Mouse (Mus musculus) myocyte (in vitro differentiated cells): Measurements from ENCODE around the gene Islr. TPM values are rescaled to one million over a fixed set of nuclear protein-coding genes. Genes with fewer than 3 reads are reported as not detected.

Source experiments
- H3K27me3 ChIP-seq: one replicate; pipeline ENCODE4 v1.6.1; 2011; ENCODE audit not compliant: control insufficient read depth, insufficient read depth, insufficient read length
- H3K36me3 ChIP-seq: one replicate; pipeline ENCODE4 v1.6.1; 2011; ENCODE audit not compliant: control insufficient read depth, insufficient read depth
- H3K4me2 ChIP-seq: one replicate; pipeline ENCODE4 v1.6.1; 2011; ENCODE audit warnings: low read depth, control low read depth
- H3K4me3 ChIP-seq: one replicate; pipeline ENCODE4 v1.5.1; 2011; ENCODE audit warnings: mild to moderate bottlenecking, control low read depth, moderate library complexity
- H3K79me2 ChIP-seq: one replicate; pipeline ENCODE4 v1.6.1; 2011; ENCODE audit not compliant: control insufficient read depth, insufficient read depth
- H3ac ChIP-seq: one replicate; pipeline ENCODE4 v1.6.1; 2011; ENCODE audit not compliant: control insufficient read depth, insufficient read length
- CEBPB ChIP-seq: IDR thresholded peaks from 2 replicates; pipeline ENCODE4 v1.6.1; 2011; ENCODE audit warnings: mild to moderate bottlenecking, moderate library complexity; ENCODE audit not compliant: poor library complexity, insufficient read depth, severe bottlenecking
- E2F4 ChIP-seq: IDR thresholded peaks from one replicate; pipeline ENCODE4 v1.6.1; 2011; ENCODE audit warnings: mild to moderate bottlenecking, control low read depth, moderate library complexity; ENCODE audit not compliant: insufficient read depth
- MAX ChIP-seq: IDR thresholded peaks from one replicate; pipeline ENCODE4 v1.6.1; 2011; ENCODE audit warnings: low read depth, mild to moderate bottlenecking, control low read depth
- MYOD1 ChIP-seq, 3 experiments: IDR thresholded peaks; one replicate each; pipeline ENCODE4 v1.6.1; 2011; ENCODE audit warnings: control low read depth in 2 of 3, low read depth in 2 of 3, mild to moderate bottlenecking in 2 of 3, moderate library complexity in 1 of 3; ENCODE audit not compliant: insufficient read length in 2 of 3, control insufficient read depth in 1 of 3
- MYOG ChIP-seq, 3 experiments: IDR thresholded peaks; one replicate each; pipeline ENCODE4 v1.6.1; 2011; ENCODE audit warnings: control low read depth in 2 of 3, low read depth in 2 of 3, mild to moderate bottlenecking in 2 of 3; ENCODE audit not compliant: insufficient read length in 2 of 3, control insufficient read depth in 1 of 3, insufficient read depth in 1 of 3
- POLR2A ChIP-seq: IDR thresholded peaks from one replicate; pipeline ENCODE4 v1.6.1; 2011; ENCODE audit warnings: low read depth, mild to moderate bottlenecking, control low read depth, moderate library complexity; ENCODE audit not compliant: insufficient read length
- POLR2AphosphoS2 ChIP-seq: IDR thresholded peaks from one replicate; pipeline ENCODE4 v1.6.1; 2011; ENCODE audit warnings: low read depth, control low read depth; ENCODE audit not compliant: insufficient read length
- REST ChIP-seq: IDR thresholded peaks from one replicate; pipeline ENCODE4 v1.6.1; 2011; ENCODE audit warnings: mild to moderate bottlenecking, control low read depth, moderate library complexity; ENCODE audit not compliant: insufficient read depth, insufficient read length
- SRF ChIP-seq: IDR thresholded peaks from one replicate; pipeline ENCODE4 v1.6.1; 2011; ENCODE audit warnings: low read depth; ENCODE audit not compliant: control insufficient read depth, insufficient read length
- TCF12 ChIP-seq: IDR thresholded peaks from one replicate; pipeline ENCODE4 v1.6.1; 2011; ENCODE audit warnings: mild to moderate bottlenecking, control low read depth; ENCODE audit not compliant: poor library complexity, insufficient read depth, severe bottlenecking
- TCF3 ChIP-seq: IDR thresholded peaks from one replicate; pipeline ENCODE4 v1.6.1; 2011; ENCODE audit warnings: low read depth, control low read depth; ENCODE audit not compliant: insufficient read length
- USF1 ChIP-seq: IDR thresholded peaks from one replicate; pipeline ENCODE4 v1.6.1; 2011; ENCODE audit warnings: low read depth, mild to moderate bottlenecking, control low read depth, moderate library complexity
- polyA plus RNA-seq: library from polyadenylated mRNA; unstranded; fragments of >200 nt; fragmentation: generic; extraction: Trizol; gene quantifications from one replicate; pipeline ENCODE4 v1.2.1, GENCODE M21; 2012; ENCODE audit warnings: missing spikeins

The Islr gene
- polyA plus RNA-seq, 1 experiment = 30.3 TPM

DNA sequence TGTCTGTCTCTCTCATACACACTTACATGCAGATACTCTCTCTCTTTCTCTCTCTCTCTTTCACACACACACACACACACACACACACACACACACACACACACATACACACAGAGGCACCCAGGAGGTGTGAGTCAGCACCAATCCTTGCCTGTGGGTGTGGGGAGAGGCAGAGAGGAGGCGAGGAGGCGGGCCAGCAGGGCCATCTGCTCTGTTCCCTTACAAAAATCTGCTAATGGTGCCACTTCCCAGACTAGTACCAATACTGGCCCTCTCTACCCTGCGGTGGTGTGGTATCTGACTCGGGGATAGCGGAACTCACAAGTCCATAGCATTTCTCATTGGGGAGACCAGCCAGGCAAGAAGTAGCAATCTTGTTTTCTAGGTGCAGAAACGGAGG is 92.7 kb downstream of the Islr start:
- Histone ChIP-seq H3K36me3 (no peaks in the 10 kb centered on the region), H3K27me3 (no peaks in the 10 kb centered on the region), H3K4me3 (no peak overlapping the region), H3K4me2 (peak overlapping the region; percentile 4), H3ac (no peak overlapping the region), H3K79me2 (no peaks in the 10 kb centered on the region)
- TF ChIP-seq CEBPB = no peak
- TF ChIP-seq E2F4 = no peak
- TF ChIP-seq MYOD1 (IDR thresholded peaks at IDR 0.05; ENCODE audit: control insufficient read depth in 1 of 3, insufficient read length in 2 of 3, low read depth in 2 of 3) = peak in 1 of 3 experiments; percentile 45
- no peak for TF ChIP-seq TCF3

DNA sequence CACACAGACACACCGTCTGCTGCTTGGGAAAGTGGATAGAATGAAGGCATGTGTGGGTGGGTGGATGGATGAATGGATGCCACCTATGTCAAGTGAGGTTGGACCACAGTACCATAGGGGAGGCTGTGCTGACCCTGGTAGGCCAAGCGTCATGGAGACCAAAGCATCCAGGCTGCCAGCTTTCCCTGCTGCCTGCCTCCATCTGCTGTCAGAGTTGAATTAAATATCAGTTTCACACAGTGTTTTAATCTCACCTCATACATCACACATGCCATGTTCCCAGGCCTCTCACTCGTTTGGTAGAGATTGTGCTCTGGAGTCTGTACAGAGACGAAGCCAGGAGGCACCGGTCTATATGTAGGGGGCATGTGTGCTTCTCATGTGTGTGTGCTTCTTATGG is 93.3 kb downstream of the Islr start:
- Histone ChIP-seq H3K27me3 (no peaks in the 10 kb centered on the region), H3K36me3 (no peaks in the 10 kb centered on the region), H3ac (no peak overlapping the region), H3K4me3 (no peak overlapping the region), H3K4me2 (peak overlapping the region; percentile 4), H3K79me2 (no peaks in the 10 kb centered on the region)
- TF ChIP-seq CEBPB = no peak
- no peak for TF ChIP-seq TCF3
- TF ChIP-seq MYOD1 (IDR thresholded peaks at IDR 0.05; ENCODE audit: control insufficient read depth in 1 of 3, insufficient read length in 2 of 3, low read depth in 2 of 3) = no peak
- no peak for TF ChIP-seq MAX
- no peak for TF ChIP-seq USF1
- no peak for TF ChIP-seq TCF12
- TF ChIP-seq E2F4 = no peak
- TF ChIP-seq POLR2A = no peak
- no peak for TF ChIP-seq SRF
- TF ChIP-seq POLR2AphosphoS2 = no peak
- TF ChIP-seq REST = no peak
- TF ChIP-seq MYOG (IDR thresholded peaks at IDR 0.05; ENCODE audit: control insufficient read depth in 1 of 3, insufficient read depth in 1 of 3, insufficient read length in 2 of 3, low read depth in 2 of 3) = no peak

DNA sequence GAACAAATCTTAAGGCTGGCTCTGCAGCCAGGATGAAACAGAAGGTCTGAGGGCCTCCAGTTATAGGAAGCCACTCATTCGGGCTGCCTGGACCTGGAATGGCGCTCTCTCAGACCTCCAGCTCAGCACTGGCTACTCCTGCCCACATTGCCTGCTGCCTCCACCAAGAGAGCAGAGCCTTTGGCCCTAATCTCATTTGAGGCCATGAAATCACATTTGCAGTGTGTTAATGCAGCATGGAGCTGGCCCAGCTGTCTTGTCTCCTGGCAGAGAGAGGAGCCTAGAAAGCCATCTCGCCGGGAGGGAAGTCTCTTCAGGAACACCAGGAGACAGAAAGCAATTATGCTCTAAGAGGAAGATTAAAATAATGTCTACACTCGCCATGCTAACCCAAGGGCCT is 96.6 kb downstream of the Islr start:
- Histone ChIP-seq H3K4me2 (no peak overlapping the region), H3K27me3 (peaks cover 9% of the 10 kb centered on the region), H3K36me3 (no peaks in the 10 kb centered on the region), H3K4me3 (no peak overlapping the region), H3K79me2 (no peaks in the 10 kb centered on the region), H3ac (no peak overlapping the region)
- TF ChIP-seq MYOG (IDR thresholded peaks at IDR 0.05; ENCODE audit: control insufficient read depth in 1 of 3, insufficient read depth in 1 of 3, insufficient read length in 2 of 3, low read depth in 2 of 3) = no peak
- no peak for TF ChIP-seq TCF3
- no peak for TF ChIP-seq USF1
- no peak for TF ChIP-seq POLR2AphosphoS2
- no peak for TF ChIP-seq E2F4
- no peak for TF ChIP-seq CEBPB
- TF ChIP-seq MAX = no peak
- no peak for TF ChIP-seq TCF12
- no peak for TF ChIP-seq POLR2A
- TF ChIP-seq MYOD1 (IDR thresholded peaks at IDR 0.05; ENCODE audit: control insufficient read depth in 1 of 3, insufficient read length in 2 of 3, low read depth in 2 of 3) = no peak
- no peak for TF ChIP-seq SRF
- TF ChIP-seq REST = no peak

Other genes starting within 250 kb of the Islr start
- 0.11 TPM for gene Cyp11a1, start 197.9 kb downstream of the Islr start, polyA plus RNA-seq
- gene Stra6, start 140.5 kb downstream of the Islr start, polyA plus RNA-seq = 0.64 TPM
- gene Ccdc33, start 85.5 kb downstream of the Islr start, polyA plus RNA-seq = not detected
- gene Islr2, start within 50 bp of the Islr start, polyA plus RNA-seq = 0.32 TPM
- gene Pml, start 45.5 kb upstream of the Islr start, polyA plus RNA-seq = 15.5 TPM
- gene Stoml1, start 48.9 kb upstream of the Islr start, polyA plus RNA-seq = 37.9 TPM
- 46.1 TPM for gene Loxl1, start 108.9 kb upstream of the Islr start, polyA plus RNA-seq
- 0.32 TPM for gene Tbc1d21, start 166.1 kb upstream of the Islr start, polyA plus RNA-seq